Mouse (Mus musculus) skeletal muscle tissue, adult 2 months (tissue): ENCODE measurements around the gene Timm29.
A peak's percentile ranks its signal among the peaks of the same experiment; 100 is the strongest.

ENCODE experiments used
- DNase-seq: peaks from one replicate; pipeline ENCODE4 v3.0.0-alpha.2; 2012; ENCODE audit warnings: low read depth, low spot score

The Timm29 gene

DNA sequence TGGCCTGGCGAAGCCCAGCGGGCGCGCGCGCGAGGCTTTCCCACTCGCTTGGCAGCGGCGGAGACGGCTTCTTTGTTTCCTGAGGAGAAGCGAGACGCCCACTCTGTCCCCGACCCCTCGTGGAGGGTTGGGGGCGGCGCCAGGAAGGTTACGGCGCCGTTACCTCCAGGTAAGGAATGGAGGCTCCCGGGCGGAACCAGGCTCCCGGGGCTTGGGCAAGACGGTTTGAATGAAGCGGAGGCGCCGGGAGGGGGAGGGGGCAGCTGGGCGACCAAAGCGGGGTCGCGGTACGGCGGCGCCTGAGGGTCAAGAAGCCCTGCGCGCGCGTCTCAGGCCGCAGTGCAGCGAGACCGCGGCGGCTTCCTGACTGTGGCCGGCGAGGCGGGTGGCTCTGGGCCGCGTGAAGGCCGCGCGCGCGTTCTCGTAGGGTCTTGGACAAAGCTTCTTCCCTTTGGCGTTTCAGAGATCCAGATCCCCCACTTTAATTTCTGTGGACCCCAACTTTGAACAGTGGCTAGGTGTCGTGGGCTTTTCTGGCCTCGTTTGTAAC, 23.8 kb downstream of the Timm29 start:
- peak; percentile 80 for DNase-seq

DNA sequence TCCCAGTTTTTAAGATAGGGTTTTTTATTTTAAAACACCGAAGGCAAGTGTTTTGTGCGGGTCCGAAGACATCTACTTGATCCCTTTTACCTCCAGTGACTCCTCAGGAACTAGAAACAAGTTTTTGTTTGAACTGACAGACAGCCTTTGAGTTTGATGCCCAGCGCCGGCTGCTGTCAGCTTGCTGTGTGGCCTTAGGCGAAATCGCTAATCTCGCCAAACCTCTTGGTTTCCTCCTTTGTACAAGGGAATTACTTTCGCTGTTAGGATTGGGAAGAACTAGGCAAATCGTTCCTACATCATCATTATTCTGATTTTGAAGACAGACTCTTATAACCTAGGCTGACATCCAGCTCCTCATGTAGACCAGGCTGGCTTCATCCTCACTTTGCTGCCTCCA, 24.5 kb downstream of the Timm29 start:
- DNase-seq: no peak

DNA sequence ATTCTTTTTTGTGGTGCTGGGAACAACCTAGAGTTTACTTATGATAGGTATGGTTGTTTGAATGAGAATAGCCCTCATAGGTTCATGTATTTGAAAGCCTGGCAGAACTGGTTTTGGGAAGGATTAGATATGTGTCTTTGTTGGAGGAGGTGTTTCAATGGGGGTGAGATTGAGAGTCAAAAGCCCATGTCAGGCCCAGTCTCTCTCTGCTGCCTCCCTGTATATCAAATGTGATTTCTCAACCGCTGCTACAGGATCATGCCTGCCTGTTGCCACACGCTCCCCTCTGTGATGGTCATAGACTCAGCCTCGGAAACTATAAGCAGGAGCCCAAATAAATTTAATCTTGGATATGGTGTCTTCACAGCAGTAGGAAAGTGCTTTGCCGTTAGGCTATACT, 27.7 kb downstream of the Timm29 start:
- no peak for DNase-seq

DNA sequence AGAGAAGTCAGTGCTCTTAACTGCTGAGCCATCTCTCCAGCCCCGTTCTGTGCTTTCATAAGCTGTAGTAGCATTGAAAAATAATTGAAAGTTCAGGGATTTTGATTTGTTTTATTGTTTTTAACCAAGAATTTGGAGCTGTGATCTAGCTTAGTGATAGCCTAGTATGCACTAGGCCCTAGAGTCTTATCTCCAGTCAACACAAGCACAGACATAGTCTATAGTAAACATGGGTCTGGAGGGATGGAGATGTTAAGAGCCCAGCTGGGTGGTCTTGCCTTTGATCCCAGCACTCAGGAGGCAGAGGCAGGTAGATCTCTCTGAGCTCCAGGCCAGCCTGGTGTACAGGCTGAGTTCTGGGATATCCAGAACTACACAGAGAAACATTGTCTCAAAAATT, 30.2 kb downstream of the Timm29 start:
- DNase-seq: no peak

DNA sequence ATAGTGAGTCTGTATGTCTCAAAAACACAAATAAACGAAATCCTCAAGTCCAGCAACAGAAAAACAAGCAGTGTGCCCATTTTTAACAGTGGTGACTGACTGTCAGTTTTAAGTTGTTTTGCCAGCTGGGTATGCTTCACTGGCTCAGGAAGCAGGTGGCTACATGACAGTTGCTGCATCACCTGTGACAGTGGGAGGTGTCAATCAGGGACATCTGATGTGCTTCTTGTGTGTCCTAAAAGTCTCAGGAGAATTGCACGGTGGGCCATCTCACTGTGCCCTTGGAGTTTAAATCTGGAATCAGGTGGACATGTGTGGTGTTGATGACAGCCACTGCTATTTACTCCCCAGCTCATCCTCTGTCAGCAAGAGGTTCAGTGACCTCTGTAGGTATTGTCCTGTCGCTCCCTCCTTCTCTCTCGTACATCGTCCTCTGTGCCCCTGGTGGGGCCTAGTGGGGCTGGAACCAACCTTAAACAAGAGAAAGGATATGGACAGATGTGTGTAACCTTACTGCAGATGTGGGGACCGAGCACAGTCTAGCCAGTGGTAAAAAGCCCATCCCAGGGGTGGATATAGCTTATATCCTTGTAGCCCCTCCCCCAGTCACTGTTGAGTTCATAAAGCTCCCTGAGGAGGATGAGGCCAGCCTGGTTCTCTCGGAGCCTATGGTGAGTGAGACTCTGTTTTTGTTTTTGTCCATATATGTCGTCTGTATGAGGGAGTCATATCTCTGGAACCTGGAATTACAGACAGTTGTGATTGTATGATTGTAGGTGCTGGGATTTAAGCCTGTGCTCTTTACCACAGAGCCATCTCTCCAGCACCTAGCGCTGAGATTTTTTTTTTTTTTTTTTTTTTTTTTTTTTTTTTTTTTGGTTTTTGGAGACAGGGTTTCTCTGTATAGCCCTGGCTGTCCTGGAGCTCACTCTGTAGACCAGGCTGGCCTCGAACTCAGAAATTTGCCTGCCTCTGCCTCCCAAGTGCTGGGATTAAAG, 33.1 kb downstream of the Timm29 start:
- no peak for DNase-seq

DNA sequence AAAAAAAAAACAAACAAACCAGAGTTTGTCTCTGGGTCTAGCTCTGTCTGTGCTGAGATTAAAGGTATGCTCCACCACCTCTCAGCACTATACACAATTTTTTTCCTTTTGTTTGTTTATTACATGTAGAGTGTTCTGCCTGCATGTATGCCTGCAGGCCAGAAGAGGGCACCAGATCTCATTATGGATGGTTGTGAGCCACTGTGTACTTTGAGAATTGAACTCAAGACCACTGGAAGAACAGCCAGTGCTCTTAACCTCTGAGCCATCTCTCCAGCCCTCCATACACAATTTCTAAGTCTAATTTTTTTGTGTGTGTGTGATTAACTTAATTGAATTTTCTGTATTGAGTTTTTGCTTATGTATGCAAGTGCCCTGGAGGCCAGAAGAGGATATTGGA, 34.0 kb downstream of the Timm29 start:
- no peak for DNase-seq

DNA sequence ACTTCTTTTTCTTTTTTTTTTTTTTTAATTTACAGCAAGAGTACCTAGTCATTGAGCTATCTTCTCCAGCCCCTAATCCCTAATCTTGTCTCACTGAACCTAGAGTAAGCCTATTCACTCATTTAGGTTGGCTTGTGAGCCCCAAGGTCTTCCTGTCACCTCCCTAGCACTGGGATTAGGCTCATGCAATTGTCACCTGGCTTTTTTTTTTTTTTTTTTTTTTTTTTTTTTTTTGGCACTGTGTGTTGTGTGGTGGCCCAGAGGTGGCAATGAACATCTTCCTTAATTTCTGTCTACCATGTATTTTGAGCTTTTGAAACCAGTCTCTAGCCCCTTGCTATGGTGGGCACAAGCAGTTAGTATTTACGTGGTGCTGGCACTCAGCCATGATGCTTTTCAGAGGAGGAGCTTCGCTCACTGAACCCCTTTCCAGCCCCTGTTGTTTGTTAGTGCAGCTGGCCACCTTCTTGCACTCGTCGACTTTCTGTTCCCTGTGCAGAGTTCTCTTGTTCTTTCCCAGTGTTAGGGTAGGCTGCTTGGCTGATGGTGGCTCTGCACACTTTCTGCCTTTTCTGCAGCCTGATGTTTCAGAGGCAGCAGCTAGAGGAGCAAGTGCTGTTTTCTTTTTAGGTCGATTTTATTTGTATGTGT, 34.7 kb downstream of the Timm29 start:
- DNase-seq: no peak

DNA sequence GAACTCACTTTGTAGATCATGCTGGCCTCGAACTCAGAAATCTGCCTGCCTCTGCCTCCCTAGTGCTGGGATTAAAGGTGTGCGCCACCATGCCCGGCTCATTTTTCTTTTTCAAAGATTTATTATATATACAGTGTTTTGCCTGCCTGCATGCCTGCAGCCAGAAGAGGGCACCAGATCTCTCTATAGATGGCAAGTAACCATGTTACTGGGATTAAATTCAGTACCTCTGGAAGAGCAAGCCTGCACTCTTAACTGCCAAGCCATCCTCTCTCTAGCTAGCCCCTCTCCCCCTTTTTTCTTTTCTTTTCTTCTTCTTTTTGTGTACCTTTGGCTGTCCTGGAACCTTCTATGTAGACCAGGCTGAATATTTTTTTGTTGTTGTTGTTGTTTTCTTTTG, 38.2 kb downstream of the Timm29 start:
- DNase-seq: no peak

DNA sequence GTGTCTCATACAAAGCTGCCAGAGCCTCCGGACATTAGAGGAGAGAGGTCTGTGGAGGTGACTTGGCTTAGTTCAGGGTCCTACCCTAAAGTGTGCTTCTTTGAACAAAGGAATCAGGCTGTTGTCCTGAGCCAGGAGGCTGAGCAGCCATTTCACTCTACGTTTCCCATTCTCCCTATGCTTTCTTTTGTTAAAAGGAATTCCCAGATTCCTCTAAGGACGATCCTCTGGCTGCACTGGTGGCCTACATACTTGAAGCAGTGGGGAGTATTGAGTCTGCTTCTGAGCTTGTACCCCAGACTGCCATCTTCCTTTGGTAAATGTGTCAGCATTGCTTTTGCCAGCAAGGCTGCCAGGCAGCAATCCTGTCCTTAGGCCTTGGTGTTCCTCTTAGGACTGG, 40.6 kb downstream of the Timm29 start:
- DNase-seq: no peak

DNA sequence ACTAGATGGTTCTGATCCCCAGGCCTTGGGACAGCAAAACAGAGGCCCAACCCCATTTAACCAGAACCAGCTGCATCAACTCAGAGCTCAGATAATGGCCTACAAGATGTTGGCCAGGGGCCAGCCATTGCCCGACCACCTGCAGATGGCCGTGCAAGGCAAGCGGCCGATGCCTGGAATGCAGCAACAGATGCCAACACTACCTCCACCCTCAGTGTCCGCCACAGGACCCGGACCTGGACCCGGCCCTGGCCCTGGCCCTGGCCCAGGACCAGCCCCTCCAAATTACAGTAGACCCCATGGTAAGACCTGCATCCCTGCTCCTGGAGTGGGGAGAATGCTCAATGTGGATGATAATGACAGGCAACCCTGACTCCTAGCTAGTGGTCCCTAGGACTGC, 43.1 kb downstream of the Timm29 start:
- no peak for DNase-seq

DNA sequence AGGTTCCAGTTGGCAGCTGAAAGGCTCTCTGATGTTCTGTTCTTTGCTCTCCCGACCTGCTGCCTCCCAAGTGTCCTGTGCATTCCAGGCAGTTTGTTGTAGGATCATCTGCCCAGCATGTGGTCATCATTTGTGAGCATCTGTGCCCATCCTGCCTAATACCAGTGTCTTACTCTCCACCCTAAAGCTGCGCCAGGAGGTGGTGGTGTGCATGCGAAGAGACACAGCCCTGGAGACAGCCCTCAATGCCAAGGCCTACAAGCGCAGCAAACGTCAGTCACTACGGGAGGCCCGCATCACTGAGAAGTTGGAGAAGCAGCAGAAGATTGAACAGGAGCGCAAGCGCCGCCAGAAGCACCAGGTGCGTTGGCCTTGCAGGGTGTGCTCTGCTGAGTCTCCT, 46.5 kb downstream of the Timm29 start:
- DNase-seq: no peak
